Mouse (Mus musculus): ENCODE data around the gene H2-Ab1. TPM values are rescaled to one million over a fixed set of nuclear protein-coding genes. Genes with fewer than 3 reads are reported as not detected.
"Not testable (repeated sequence)": the region's sequence is repeated elsewhere in the genome, so short reads cannot be mapped to it uniquely, and the experiment has no call there.

H2-Ab1 gene
- polyA plus RNA-seq, 1 experiment = 0.14 TPM

GRCm38 (mm10) chr17:34217216-34217928 is 40.1 kb upstream of the H2-Ab1 start:
- Histone ChIP-seq H3K4me3 (replicated peaks) (no peak overlapping the region), H3K27me3 (ENCODE audit: control insufficient read depth) (peaks cover 9% of the 10 kb centered on the region; the same call in 1 of the 2 replicates), H3K36me3 (ENCODE audit: control insufficient read depth) (no peaks in the 10 kb centered on the region), H3K9me3 (ENCODE audit: control insufficient read depth, low read length) (no peaks in the 10 kb centered on the region), H3K4me1 (ENCODE audit: control insufficient read depth) (peaks cover 13% of the 10 kb centered on the region)
- TF ChIP-seq TAL1 (IDR thresholded peaks at IDR 0.05; ENCODE audit: low read length) (no peak), GATA1 (IDR thresholded peaks at IDR 0.05; ENCODE audit: low read length) (no peak)

DNA sequence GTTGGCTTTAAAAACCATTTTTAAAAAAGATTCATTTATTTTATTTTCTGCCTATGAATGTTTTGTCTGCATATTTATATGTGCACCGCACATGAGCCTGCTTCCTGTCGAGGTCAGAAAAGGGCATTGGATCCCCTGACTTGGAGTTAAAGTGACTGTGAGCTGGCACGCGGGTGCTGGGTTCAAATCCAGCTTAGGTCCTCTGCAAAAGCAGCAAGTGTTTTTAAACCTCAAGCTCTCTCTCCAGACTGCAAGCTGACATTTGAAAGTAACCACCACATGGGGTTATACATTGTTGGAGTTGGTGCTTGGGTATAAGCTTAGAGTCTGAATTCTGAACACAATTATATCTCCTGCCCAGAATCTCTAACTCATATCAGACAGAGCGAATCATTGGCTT is 39.5 kb upstream of the H2-Ab1 start:
- H3K36me3 ChIP-seq (ENCODE audit: control insufficient read depth) = no peaks in the 10 kb centered on the region
- peaks cover 13% of the 10 kb centered on the region for H3K4me1 ChIP-seq (ENCODE audit: control insufficient read depth)
- peaks cover 9% of the 10 kb centered on the region; the same call in 1 of the 2 replicates for H3K27me3 ChIP-seq (ENCODE audit: control insufficient read depth)
- no peak for TF ChIP-seq GATA1 (IDR thresholded peaks at IDR 0.05; ENCODE audit: low read length)
- TF ChIP-seq TAL1 (IDR thresholded peaks at IDR 0.05; ENCODE audit: low read length) = no peak
- H3K4me3 ChIP-seq (replicated peaks) = no peak overlapping the region
- H3K9me3 ChIP-seq (ENCODE audit: control insufficient read depth, low read length) = no peaks in the 10 kb centered on the region

GRCm38 (mm10) chr17:34218675-34219074 is 38.8 kb upstream of the H2-Ab1 start:
- no peaks in the 10 kb centered on the region for H3K36me3 ChIP-seq (ENCODE audit: control insufficient read depth)
- TF ChIP-seq GATA1 (IDR thresholded peaks at IDR 0.05; ENCODE audit: low read length) (no peak), TAL1 (IDR thresholded peaks at IDR 0.05; ENCODE audit: low read length) (no peak)
- peaks cover 13% of the 10 kb centered on the region for H3K4me1 ChIP-seq (ENCODE audit: control insufficient read depth)
- peaks cover 9% of the 10 kb centered on the region; the same call in 1 of the 2 replicates for H3K27me3 ChIP-seq (ENCODE audit: control insufficient read depth)
- no peaks in the 10 kb centered on the region for H3K9me3 ChIP-seq (ENCODE audit: control insufficient read depth, low read length)
- peak overlapping the region; percentile 34 for H3K4me3 ChIP-seq (replicated peaks)

DNA sequence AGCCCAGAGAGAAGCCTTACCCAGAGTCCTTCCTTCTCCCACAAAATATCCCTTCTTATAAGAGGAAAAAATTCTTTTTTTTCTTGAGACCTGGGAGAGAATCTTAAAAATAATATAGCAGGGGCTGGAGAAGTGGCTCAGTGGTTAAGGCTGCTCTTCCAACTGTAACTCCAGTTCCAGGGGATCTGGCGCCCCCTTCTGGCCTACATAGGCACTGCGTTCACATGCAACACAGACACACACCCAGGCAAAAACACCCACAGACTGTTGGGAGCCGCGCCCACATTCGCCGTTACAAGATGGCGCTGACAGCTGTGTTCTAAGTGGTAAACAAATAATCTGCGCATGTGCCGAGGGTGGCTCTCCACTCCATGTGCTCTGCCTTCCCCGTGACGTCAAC is 38.4 kb upstream of the H2-Ab1 start:
- H3K4me1 ChIP-seq (ENCODE audit: control insufficient read depth) = peaks cover 13% of the 10 kb centered on the region
- not testable (repeated sequence) for H3K36me3 ChIP-seq (ENCODE audit: control insufficient read depth); H3K9me3 ChIP-seq (ENCODE audit: control insufficient read depth, low read length); H3K27me3 ChIP-seq (ENCODE audit: control insufficient read depth); H3K4me3 ChIP-seq (replicated peaks)

DNA sequence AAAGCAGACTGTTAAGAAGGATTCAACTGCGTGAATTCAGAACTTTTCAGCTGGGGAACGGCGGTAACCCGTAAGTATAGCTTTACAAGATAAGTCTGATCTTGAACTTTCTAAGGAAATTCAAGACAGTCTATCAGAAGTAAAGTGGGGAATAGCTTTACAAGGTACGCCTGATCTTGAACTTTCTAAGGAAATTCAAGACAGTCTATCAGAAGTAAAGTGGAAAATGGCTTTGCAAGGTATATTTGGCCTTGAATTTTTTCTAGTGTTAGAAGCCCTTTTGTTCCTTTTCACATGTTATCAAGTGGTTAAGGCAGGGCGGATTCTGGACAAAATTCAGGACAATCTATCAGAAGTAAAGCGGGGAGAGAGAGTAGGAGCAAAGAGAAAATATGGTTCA is 37.7 kb upstream of the H2-Ab1 start:
- peaks cover 13% of the 10 kb centered on the region for H3K4me1 ChIP-seq (ENCODE audit: control insufficient read depth)
- H3K9me3 ChIP-seq (ENCODE audit: control insufficient read depth, low read length); H3K36me3 ChIP-seq (ENCODE audit: control insufficient read depth); H3K27me3 ChIP-seq (ENCODE audit: control insufficient read depth); H3K4me3 ChIP-seq (replicated peaks): not testable (repeated sequence)

DNA sequence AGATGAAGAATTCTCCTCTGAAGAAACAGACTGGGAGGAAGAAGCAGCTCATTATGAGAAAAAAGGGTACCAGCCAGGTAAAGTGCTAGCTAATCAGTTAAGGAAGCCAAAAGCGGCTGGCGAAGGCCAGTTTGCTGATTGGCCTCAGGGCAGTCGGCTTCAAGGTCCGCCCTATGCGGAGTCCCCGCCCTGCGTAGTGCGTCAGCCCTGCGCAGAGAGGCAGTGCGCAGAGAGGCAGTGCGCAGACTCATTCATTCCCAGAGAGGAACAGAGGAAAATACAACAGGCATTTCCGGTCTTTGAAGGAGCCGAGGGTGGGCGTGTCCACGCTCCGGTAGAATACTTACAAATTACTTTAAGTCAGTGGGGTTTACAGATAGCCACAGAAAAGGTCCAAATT is 37.1 kb upstream of the H2-Ab1 start:
- not testable (repeated sequence) for H3K27me3 ChIP-seq (ENCODE audit: control insufficient read depth)

GRCm38 (mm10) chr17:34224816-34225215 is 32.7 kb upstream of the H2-Ab1 start:
- H3K4me1 ChIP-seq (ENCODE audit: control insufficient read depth) = no peaks in the 10 kb centered on the region
- no peaks in the 10 kb centered on the region for H3K9me3 ChIP-seq (ENCODE audit: control insufficient read depth, low read length)
- no peaks in the 10 kb centered on the region for H3K36me3 ChIP-seq (ENCODE audit: control insufficient read depth)
- TF ChIP-seq TAL1 (IDR thresholded peaks at IDR 0.05; ENCODE audit: low read length) (no peak), GATA1 (IDR thresholded peaks at IDR 0.05; ENCODE audit: low read length) (no peak)
- H3K4me3 ChIP-seq (replicated peaks) = no peak overlapping the region
- no peaks in the 10 kb centered on the region for H3K27me3 ChIP-seq (ENCODE audit: control insufficient read depth)

More for the DNA sequence above, 37.1 kb upstream of the H2-Ab1 start:
- H3K4me1 ChIP-seq (ENCODE audit: control insufficient read depth) = peaks cover 13% of the 10 kb centered on the region
- H3K4me3 ChIP-seq (replicated peaks); H3K36me3 ChIP-seq (ENCODE audit: control insufficient read depth); H3K9me3 ChIP-seq (ENCODE audit: control insufficient read depth, low read length): not testable (repeated sequence)

DNA sequence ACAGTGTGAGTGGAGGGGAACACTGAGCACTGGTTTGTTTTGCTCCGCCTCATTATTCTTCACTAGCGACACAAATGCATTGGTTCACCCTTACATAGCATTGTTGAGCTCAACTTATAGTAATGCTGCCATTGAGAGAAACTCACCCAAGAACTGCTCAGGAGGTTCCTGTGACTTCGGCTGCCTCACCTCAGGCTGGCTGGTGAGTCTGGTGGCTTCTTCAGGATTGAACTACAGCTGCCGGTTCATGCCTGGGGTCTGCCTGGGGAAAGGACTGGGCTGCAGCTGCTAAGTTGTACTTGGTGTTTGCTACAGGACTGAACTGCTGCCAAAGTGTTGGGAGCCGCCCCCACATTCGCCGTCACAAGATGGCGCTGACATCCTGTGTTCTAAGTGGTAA is 32.1 kb upstream of the H2-Ab1 start:
- no peaks in the 10 kb centered on the region for H3K27me3 ChIP-seq (ENCODE audit: control insufficient read depth)
- no peaks in the 10 kb centered on the region for H3K9me3 ChIP-seq (ENCODE audit: control insufficient read depth, low read length)
- TF ChIP-seq TAL1 (IDR thresholded peaks at IDR 0.05; ENCODE audit: low read length) (no peak), GATA1 (IDR thresholded peaks at IDR 0.05; ENCODE audit: low read length) (no peak)
- H3K36me3 ChIP-seq (ENCODE audit: control insufficient read depth) = no peaks in the 10 kb centered on the region
- no peaks in the 10 kb centered on the region for H3K4me1 ChIP-seq (ENCODE audit: control insufficient read depth)
- no peak overlapping the region for H3K4me3 ChIP-seq (replicated peaks)

DNA sequence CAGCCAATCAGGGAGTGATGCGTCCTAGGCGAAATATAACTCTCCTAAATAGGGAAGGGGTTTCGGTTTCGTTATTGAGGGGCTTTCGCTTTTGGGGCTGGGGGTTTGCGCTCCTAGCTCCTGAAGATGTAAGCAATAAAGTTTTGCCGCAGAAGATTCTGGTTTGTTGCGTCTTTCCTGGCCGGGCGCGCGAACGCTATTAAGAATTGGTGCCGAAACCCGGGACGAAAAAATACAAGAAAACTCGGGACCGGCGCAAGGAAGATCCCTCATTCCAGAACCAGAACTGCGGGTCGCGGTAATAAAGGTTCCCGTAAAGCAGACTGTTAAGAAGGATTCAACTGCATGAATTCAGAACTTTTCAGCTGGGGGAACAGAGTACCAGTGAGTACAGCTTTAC is 31.6 kb upstream of the H2-Ab1 start:
- not testable (repeated sequence) for H3K4me1 ChIP-seq (ENCODE audit: control insufficient read depth); H3K27me3 ChIP-seq (ENCODE audit: control insufficient read depth); H3K36me3 ChIP-seq (ENCODE audit: control insufficient read depth); H3K9me3 ChIP-seq (ENCODE audit: control insufficient read depth, low read length); H3K4me3 ChIP-seq (replicated peaks)

DNA sequence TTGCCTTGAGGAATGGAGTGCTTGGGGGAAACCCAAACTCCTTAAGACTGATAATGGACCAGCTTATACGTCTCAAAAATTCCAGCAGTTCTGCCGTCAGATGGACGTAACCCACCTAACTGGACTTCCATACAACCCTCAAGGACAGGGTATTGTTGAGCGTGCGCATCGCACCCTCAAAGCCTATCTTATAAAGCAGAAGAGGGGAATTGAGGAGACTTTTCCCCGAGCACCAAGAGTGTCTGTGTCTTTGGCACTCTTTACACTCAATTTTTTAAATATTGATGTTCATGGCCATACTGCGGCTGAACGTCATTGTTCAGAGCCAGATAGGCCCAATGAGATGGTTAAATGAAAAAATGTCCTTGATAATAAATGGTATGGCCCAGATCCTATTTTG is 26.5 kb upstream of the H2-Ab1 start:
- H3K4me1 ChIP-seq (ENCODE audit: control insufficient read depth); H3K4me3 ChIP-seq (replicated peaks); H3K36me3 ChIP-seq (ENCODE audit: control insufficient read depth); H3K9me3 ChIP-seq (ENCODE audit: control insufficient read depth, low read length); H3K27me3 ChIP-seq (ENCODE audit: control insufficient read depth): not testable (repeated sequence)

- H3K4me3 ChIP-seq (replicated peaks); H3K9me3 ChIP-seq (ENCODE audit: control insufficient read depth, low read length); H3K4me1 ChIP-seq (ENCODE audit: control insufficient read depth); H3K36me3 ChIP-seq (ENCODE audit: control insufficient read depth); H3K27me3 ChIP-seq (ENCODE audit: control insufficient read depth): not testable (repeated sequence)
Observed at GRCm38 (mm10) chr17:34232021-34232420, 25.5 kb upstream of the H2-Ab1 start.

Data from erythroblast, embryonic 14.5 days (primary cell).